Mouse (Mus musculus) forebrain, embryonic 10.5 days (tissue): ENCODE measurements around the gene Tmem260. TPM values are rescaled to one million over a fixed set of nuclear protein-coding genes. Genes with fewer than 3 reads are reported as not detected.

Experiments used
- DNase-seq: peaks from one replicate; pipeline ENCODE4 v3.0.0-alpha.2; 2017; ENCODE audit warnings: low spot score; ENCODE audit errors: extremely low spot score
- H3K27ac ChIP-seq: fragments of 300-500 bp; sonication (generic); 2 replicates; pipeline ENCODE4 v1.5.1; 2016; ENCODE audit warnings: mild to moderate bottlenecking
- H3K27me3 ChIP-seq: fragments of 300-500 bp; sonication (generic); 2 replicates; pipeline ENCODE4 v1.6.1; 2016; ENCODE audit warnings: mild to moderate bottlenecking; ENCODE audit not compliant: poor library complexity, severe bottlenecking
- H3K36me3 ChIP-seq: fragments of 300-500 bp; sonication (generic); replicated peaks from 2 replicates; pipeline ENCODE4 v1.6.1; 2016; ENCODE audit warnings: mild to moderate bottlenecking, moderate library complexity
- H3K4me1 ChIP-seq: fragments of 300-500 bp; sonication (generic); 2 replicates; pipeline ENCODE4 v1.6.1; 2016
- H3K4me3 ChIP-seq: fragments of 300-500 bp; sonication (generic); 2 replicates; pipeline ENCODE4 v1.5.1; 2016; ENCODE audit warnings: mild to moderate bottlenecking, moderate library complexity
- H3K9me3 ChIP-seq: fragments of 300-500 bp; sonication (generic); 2 replicates; pipeline ENCODE4 v1.6.1; 2016; ENCODE audit warnings: mild to moderate bottlenecking, moderate library complexity
- whole genome bisulfite sequencing: fragments of 180-500 bp; shearing (Covaris S2); methylation state at CpG from one replicate; pipeline ENCODE4 v1.1.7; 2016; 5-methylcytosine and 5-hydroxymethylcytosine counted together
- polyA plus RNA-seq: library from polyadenylated mRNA; unstranded; fragments of >200 nt; fragmentation: Nextera tagmentation; extraction: Ambion mirVana; gene quantifications from 2 replicates; pipeline ENCODE4 v1.2.1, GENCODE M21; 2016

Gene Tmem260
- polyA plus RNA-seq = 18.5 and 18.7 TPM in 2 replicates

DNA sequence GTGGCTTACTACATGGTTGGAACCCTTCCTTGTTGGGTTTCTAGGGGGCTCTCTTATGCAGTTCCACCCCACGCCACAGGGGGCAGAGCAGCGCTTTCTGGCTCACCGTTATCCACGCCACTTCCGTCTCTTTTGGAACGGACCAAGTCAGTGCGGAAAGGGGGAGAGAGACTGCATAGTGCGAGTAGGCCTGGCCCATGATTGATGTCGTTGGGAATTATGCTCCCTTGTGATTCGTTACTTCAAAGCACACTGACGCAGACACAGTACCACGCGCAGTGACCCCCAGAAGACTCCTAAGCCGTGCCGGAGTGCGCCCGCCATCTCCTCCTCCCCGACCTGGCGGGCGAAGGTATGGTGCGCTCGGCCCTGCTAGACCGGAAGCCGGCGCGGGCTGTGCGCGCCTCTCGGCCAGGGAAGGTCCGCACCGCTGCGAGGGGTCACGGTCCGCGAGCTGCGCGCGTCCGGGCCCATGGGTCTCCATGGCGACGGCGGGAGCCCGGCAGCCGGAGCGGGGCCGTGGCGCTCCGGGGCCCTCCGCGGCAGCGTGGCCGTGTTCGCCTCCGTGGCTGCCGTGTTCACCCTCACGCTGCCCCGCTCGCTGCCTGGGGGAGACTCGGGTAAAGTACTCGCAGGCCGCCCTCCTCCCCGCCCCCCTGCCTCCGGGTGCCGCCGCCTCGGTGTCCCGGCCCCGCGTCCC is at the start of gene Tmem260:
Gene Tmem260, plus strand, starts transcription at position 141 of the 700 bp plus-strand sequence.
- Histone ChIP-seq H3K4me1 (peaks cover 15% of the 10 kb centered on the region), H3K4me3 (peak within 1 kb of the TSS; percentile 94), H3K27me3 (no peaks in the 10 kb centered on the region), H3K9me3 (no peaks in the 10 kb centered on the region), H3K36me3 (no peaks in the 10 kb centered on the region), H3K27ac (peak within 1 kb of the TSS; percentile 99)
- peak; percentile 90 for DNase-seq
- 0% methylated on average over 69 of the region's 69 CpGs for WGBS

DNA sequence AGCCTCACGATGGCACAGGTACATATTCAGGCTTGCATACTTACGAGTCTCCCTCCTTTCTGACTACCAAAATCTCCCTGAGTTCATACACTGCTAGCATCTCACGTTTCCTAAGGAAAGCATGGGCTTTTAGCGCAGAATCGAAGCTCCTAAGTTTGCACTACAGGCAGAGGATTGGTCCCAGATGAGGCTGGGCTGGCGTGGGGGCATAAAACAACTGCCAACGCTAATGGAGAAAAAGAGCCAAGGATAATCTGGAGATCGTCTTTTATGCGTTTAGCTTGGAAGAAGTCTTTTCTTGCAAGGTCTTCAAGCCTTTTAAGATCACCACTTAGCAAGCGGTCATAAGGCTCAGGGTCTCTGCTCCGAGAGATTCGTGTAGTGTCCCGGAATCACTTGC is 39.8 kb upstream of the Tmem260 start:
- H3K4me1 ChIP-seq = peaks cover 4% of the 10 kb centered on the region; the same call in 1 of the 2 replicates
- WGBS = 94% methylated on average over 13 of the region's 13 CpGs
- no peaks in the 10 kb centered on the region; the same call in 1 of the 2 replicates for H3K27me3 ChIP-seq
- no peaks in the 10 kb centered on the region for H3K36me3 ChIP-seq
- H3K9me3 ChIP-seq = no peaks in the 10 kb centered on the region
- DNase-seq = no peak
- H3K4me3 ChIP-seq = no peak overlapping the region
- no peak overlapping the region for H3K27ac ChIP-seq

DNA sequence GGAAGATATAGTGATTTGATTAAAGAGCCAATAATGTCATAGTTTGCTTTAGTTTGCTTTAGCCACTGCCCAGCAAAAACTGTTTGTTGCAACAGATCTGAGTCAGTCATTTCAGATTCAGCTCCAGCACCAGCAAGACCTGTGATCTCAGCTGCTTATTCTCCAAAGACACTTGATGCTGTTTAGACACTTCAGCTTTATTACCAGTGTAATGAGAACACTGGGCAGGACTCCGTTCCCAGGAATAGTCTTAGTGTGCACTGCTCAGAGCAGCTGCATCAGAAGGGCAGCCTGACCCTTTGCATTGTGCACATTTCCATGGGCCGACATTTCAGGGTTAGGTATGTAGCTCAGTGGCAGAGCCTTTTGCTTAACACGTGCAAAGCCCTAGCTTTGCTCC is 28.9 kb upstream of the Tmem260 start:
- H3K4me1 ChIP-seq = peaks cover 27% of the 10 kb centered on the region
- H3K36me3 ChIP-seq = no peaks in the 10 kb centered on the region
- H3K4me3 ChIP-seq = no peak overlapping the region
- no peak overlapping the region for H3K27ac ChIP-seq
- H3K27me3 ChIP-seq = peaks cover 82% of the 10 kb centered on the region
- no peaks in the 10 kb centered on the region for H3K9me3 ChIP-seq
- 75% methylated on average over 3 of the region's 3 CpGs for WGBS
- DNase-seq = no peak

DNA sequence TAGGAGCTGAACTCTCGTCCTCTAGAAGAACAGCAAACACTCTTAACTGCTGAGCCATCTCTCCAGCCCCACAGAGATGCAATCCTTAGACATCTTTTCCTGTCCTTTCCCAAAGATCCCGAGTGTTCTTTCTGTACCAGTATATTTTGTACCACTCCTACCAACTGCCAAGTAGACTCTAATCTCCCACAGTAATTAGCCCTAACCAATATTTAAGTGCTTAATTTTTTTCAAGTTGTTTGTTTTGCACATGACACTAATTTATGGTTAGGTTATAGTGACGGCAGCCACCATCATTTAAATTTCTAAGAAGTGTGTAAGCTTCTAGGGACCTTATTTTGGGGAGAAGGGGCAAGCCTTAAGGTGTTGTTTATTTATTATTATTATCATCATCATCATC is 27.7 kb upstream of the Tmem260 start:
- peaks cover 87% of the 10 kb centered on the region for H3K27me3 ChIP-seq

DNA sequence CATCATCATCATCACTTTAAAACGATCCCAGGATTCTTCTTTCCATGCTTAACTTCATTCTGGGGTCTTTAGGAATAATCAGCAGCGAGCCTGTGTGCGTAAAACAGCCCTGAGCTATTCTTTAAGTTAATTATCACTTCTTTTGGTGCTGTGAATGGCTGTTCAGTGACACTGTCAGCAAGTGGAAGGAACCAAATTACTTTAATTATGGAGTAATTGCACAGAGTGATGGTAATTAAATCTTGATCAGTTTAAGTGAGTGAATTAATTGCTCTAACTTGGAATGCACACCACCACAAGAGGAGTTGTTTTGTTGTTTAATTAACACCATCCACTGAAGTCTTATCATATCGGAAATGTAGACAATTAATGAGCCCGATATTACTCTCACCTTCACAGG is 27.3 kb upstream of the Tmem260 start:
- Histone ChIP-seq H3K27ac (no peak overlapping the region), H3K36me3 (no peaks in the 10 kb centered on the region), H3K9me3 (no peaks in the 10 kb centered on the region), H3K4me3 (no peak overlapping the region), H3K4me1 (peaks cover 43% of the 10 kb centered on the region), H3K27me3 (peaks cover 89% of the 10 kb centered on the region)
- no peak for DNase-seq
- whole genome bisulfite sequencing = 52% methylated on average over 5 of the region's 5 CpGs

More for the DNA sequence above, 27.7 kb upstream of the Tmem260 start:
- no peak for DNase-seq
- WGBS = 64% methylated on average over 3 of the region's 3 CpGs
- Histone ChIP-seq H3K4me3 (no peak overlapping the region), H3K36me3 (no peaks in the 10 kb centered on the region), H3K27ac (no peak overlapping the region), H3K4me1 (peaks cover 39% of the 10 kb centered on the region), H3K9me3 (no peaks in the 10 kb centered on the region)

DNA sequence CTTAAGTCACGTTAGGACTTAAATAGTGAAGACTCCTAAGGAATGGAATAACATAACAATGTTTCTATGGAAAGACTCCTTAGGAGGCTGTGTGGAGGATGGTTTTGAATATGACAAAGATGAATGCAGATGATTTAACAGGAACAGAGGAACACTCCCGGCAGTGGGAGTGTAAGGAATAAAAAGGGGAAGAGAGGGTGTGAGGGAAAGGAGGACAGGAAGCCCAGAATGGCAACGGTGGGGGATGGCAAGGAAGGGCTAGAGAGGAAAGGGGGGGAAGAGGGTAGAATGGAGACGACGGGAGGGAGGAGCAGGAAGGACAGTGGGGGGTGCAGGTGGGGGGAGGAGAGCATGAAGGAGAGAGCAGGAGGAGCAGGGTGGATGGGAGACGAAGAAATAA is 24.4 kb upstream of the Tmem260 start:
- Histone ChIP-seq H3K27me3 (peaks cover 80% of the 10 kb centered on the region), H3K9me3 (no peaks in the 10 kb centered on the region), H3K27ac (no peak overlapping the region), H3K4me3 (no peak overlapping the region), H3K4me1 (peaks cover 44% of the 10 kb centered on the region), H3K36me3 (no peaks in the 10 kb centered on the region)
- WGBS = 31% methylated on average over 6 of the region's 6 CpGs
- DNase-seq = no peak

DNA sequence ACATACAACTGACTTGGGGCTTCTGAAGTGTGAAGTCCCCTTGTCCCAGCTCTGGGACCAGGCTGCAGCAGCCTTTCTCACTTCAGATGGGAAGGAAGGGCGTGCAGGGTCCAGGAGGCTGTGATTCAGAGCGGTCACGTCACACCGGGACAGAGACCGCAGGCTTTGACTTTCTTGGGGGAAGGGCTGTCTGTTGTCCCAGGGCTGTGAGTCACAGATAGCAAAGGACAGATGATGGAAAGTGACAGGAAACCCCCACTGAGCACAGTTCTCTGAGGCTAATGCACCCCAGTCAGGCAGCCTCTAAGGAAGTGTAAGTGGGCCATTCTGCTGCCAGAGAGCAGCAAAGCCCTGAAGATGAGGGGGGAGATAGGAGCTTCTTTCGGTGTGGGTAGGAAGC is 23.9 kb upstream of the Tmem260 start:
- H3K4me1 ChIP-seq = peaks cover 44% of the 10 kb centered on the region
- H3K27me3 ChIP-seq = peaks cover 75% of the 10 kb centered on the region
- H3K9me3 ChIP-seq = no peaks in the 10 kb centered on the region
- no peaks in the 10 kb centered on the region for H3K36me3 ChIP-seq
- H3K4me3 ChIP-seq = peak overlapping the region; percentile 10; the same call in 1 of the 2 replicates
- no peak for DNase-seq
- 0 out of 2 replicates have a peak overlapping the region, but pooled peaks have one; percentile 20 for H3K27ac ChIP-seq
- WGBS = 23% methylated on average over 6 of the region's 6 CpGs

DNA sequence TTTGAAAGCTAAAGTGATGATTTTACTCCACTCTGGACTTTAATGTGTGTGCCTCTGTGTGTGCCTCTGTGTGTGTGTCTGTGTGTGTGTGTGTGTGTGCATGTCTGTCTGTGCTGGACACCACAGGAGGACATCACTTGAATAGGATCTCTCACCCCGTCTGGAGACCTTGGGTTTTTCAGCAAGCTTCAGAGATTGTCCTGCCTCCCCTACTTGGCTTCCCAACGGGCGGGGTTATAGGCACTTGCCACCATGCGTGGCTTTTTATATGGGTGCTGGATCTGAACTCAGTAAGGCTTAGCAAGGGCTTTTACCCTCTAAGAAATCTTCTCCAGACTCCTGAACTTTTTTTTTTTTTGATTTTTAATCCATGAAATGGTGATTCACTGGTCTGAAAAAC is 23.5 kb upstream of the Tmem260 start:
- peaks cover 70% of the 10 kb centered on the region for H3K27me3 ChIP-seq
- peaks cover 39% of the 10 kb centered on the region for H3K4me1 ChIP-seq
- DNase-seq = no peak
- H3K36me3 ChIP-seq = no peaks in the 10 kb centered on the region
- WGBS = 39% methylated on average over 4 of the region's 4 CpGs
- 0 out of 2 replicates have a peak overlapping the region, but pooled peaks have one; percentile 20 for H3K27ac ChIP-seq
- H3K9me3 ChIP-seq = no peaks in the 10 kb centered on the region
- H3K4me3 ChIP-seq = no peak overlapping the region

DNA sequence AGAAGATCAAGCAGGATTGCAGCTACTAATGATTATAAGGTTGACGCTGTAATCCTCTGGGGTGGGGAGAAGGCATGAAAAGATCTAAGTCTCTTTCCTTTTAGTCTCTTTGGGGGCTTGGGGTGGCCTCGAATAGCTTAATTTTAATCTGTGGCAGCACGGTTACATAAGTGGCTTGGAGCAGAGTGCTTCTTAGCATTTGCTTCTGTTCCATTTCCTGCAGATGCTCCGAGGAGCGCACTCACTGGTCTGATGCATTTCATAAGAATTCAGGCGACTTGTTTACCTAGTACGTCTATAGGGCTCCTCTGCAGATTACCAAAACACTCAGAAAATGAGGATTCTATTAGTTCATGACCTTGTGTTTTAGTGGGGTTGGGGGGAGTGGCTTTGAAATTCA is 23.0 kb upstream of the Tmem260 start:
- Histone ChIP-seq H3K4me3 (no peak overlapping the region), H3K27ac (no peak overlapping the region), H3K9me3 (no peaks in the 10 kb centered on the region), H3K36me3 (no peaks in the 10 kb centered on the region), H3K27me3 (peaks cover 69% of the 10 kb centered on the region), H3K4me1 (peaks cover 35% of the 10 kb centered on the region)
- WGBS = 51% methylated on average over 7 of the region's 7 CpGs
- DNase-seq = no peak

DNA sequence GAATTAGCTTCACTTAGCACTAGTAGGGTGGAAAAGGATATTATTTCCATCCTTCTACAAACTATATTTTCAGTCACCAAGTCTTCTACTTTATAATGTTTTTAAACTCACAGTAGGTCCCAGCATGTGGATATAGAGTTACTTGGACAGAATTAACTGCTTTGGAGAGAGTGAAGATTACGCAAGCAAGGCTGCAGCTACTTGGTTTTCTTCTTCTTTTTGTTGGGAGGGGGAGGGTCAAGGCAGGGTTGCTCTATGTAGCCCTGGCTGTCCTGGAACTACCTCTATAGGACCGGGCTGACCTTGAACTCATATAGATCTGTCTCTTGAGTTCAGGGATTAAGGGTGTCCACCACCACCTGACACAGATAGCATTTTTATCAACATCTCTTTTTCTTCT is 13.9 kb upstream of the Tmem260 start:
- H3K36me3 ChIP-seq = no peaks in the 10 kb centered on the region
- no peak overlapping the region for H3K4me3 ChIP-seq
- H3K27me3 ChIP-seq = peaks cover 24% of the 10 kb centered on the region
- no peak overlapping the region for H3K27ac ChIP-seq
- peaks cover 11% of the 10 kb centered on the region for H3K4me1 ChIP-seq
- 88% methylated on average over 2 of the region's 2 CpGs for WGBS
- H3K9me3 ChIP-seq = no peaks in the 10 kb centered on the region
- no peak for DNase-seq

DNA sequence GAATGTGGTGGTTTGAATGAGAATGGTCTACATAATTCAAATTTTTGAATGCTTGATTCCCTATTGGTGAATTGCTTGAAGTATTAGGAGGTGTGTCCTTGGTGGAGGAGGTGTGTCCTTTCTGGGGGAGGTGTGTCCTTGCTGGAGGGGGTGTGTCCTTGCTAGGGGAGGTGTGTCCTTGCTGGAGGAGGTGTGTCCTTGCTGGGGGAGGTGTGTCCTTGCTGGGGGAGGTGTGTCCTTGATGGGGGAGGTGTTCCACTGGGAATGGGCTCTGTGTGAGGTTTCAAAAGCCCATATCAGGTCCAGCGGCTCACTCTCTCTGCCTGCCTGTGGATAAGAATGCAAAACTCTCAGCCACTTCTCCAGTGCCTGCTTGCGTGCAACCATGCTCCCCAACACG is 2.1 kb upstream of the Tmem260 start:
- no peak overlapping the region for H3K4me3 ChIP-seq
- H3K27ac ChIP-seq = no peak overlapping the region
- DNase-seq = no peak
- 56% methylated on average over 3 of the region's 3 CpGs for WGBS
- peaks cover 15% of the 10 kb centered on the region for H3K4me1 ChIP-seq
- no peaks in the 10 kb centered on the region for H3K27me3 ChIP-seq
- H3K9me3 ChIP-seq = no peaks in the 10 kb centered on the region
- H3K36me3 ChIP-seq = no peaks in the 10 kb centered on the region

DNA sequence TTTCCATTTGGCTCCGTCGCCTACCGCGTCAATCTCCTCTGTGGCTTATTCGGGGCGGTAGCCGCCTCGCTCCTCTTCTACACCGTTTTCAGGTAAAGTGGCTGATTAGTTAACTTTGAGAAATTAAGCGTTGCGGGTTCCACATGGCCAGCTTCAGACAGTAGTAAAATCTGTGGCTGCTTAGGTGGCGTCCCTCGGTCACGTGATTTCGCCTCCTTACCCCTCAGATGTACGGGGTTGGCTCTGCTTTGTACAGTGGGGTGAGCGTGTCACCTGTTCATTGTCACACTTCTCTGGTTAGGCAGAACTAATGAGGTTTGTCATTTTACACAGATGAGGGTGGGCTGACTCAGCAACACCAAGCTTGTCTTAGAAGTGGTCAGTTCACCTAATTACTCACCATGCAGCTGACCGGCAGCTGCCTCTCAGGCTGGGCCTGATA is 6.1 kb downstream of the Tmem260 start:
- no peak overlapping the region for H3K27ac ChIP-seq
- H3K4me1 ChIP-seq = peaks cover 46% of the 10 kb centered on the region
- no peaks in the 10 kb centered on the region for H3K27me3 ChIP-seq
- no peak overlapping the region for H3K4me3 ChIP-seq
- peaks cover 11% of the 10 kb centered on the region for H3K36me3 ChIP-seq
- 72% methylated on average over 18 of the region's 18 CpGs for WGBS
- DNase-seq = no peak
- H3K9me3 ChIP-seq = no peaks in the 10 kb centered on the region

DNA sequence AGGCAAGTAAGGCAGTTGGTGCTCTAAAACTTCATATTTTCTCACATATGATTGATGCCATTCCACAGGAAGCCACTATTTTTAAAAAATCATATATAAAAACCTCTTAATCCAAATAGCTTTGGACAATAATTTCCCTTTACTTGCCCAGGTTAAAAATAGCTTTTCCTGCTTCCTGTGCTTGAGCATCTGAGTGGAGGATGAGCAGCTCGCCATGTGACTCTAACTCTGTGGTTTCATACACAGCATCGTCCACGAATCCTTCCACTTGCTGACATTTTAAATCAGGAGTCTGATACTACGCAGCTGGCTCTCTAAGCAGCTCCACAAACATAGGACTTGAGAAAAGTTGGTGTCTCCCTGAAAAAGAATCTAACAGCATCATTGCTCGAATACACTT is 7.5 kb downstream of the Tmem260 start:
- DNase-seq = no peak
- Histone ChIP-seq H3K9me3 (no peaks in the 10 kb centered on the region), H3K4me1 (peaks cover 40% of the 10 kb centered on the region), H3K27ac (no peak overlapping the region), H3K27me3 (no peaks in the 10 kb centered on the region), H3K36me3 (peaks cover 11% of the 10 kb centered on the region), H3K4me3 (no peak overlapping the region)
- WGBS = 83% methylated on average over 5 of the region's 5 CpGs
